9 mouse cellular contexts compared by ENCODE assay signal in the genomic region with DNA sequence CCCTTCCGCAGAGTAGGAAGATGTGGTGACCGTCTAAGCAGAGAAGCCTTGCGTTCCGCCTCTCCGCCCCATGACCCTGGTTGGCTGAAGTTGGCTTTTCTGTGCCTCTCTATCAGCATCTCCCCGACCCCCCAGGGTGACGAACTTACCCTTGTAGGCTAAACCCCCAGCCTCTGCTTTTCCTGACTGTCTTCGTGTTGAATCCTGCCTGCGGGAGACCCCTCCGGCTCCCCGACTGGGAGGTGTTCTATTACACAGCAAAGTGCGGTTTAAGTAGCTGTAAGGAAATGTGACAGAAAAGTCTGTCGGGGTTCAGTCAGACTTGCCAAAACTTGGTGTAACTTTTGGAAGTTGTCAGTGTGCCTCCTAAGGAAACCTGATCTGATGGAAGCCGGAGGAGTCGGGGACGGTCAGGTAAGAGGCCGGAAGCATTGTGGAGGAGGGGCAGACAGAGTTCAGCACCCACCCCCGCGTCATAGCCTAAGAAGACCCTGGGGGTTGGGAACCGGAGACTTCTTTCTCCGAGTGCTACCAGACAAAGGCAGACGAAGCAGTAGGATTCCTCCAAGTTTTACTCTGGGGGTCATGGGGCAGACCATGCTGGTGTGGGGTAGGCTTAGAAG. TPM values are rescaled to one million over a fixed set of nuclear protein-coding genes. Genes with fewer than 3 reads are reported as not detected.
DNase-seq lines count a peak whose midpoint lies in the region; ATAC-seq lines count a peak whose summit lies in the region.
"Had no signal": no experiment of that assay in that cellular context is flagged by ENCODE, and none has a peak within 500 bp of the region (broad histone marks: within the 10 kb centered on the region; RNA-seq: fewer than 3 reads in every experiment).

No protein-coding gene starts in this region.

- peaks cover 9% of the 10 kb centered on the region for H3K4me1 ChIP-seq in kidney, embryonic 14.5 days (ENCODE audit: control insufficient read depth, insufficient read depth, low read length)
- no peaks in the 10 kb centered on the region for H3K4me1 ChIP-seq in hindbrain, embryonic 16.5 days (ENCODE audit: control insufficient read depth, insufficient read depth, low read depth, low read length)

- no peak for DNase-seq in kidney, postnatal 36 days
- DNase-seq in embryo, embryonic 10.5 days (ENCODE audit: low spot score), result peak; percentile 44
- peak; percentile 31 for DNase-seq in neural tube, embryonic 10.5 days (ENCODE audit: extremely low spot score, low spot score)
- no peak for DNase-seq in frontal cortex, postnatal 14 days (ENCODE audit: low spot score in 2 of 2)
- no peak for DNase-seq in left cerebral cortex, postnatal 36 days (ENCODE audit: low spot score in 2 of 2)
- no peak for DNase-seq in urinary bladder, postnatal 25 days (ENCODE audit: low spot score)

- H3K9me3 ChIP-seq in kidney, embryonic 14.5 days (ENCODE audit: control insufficient read depth, low read length), result no peaks in the 10 kb centered on the region
- no peaks in the 10 kb centered on the region for H3K9me3 ChIP-seq in hindbrain, embryonic 16.5 days (ENCODE audit: control insufficient read depth, low read length)

- H3K27ac ChIP-seq in kidney, embryonic 14.5 days (ENCODE audit: low read depth, low read length), result peak overlapping the region; percentile 26; the same call in 1 of the 2 replicates
- no peak overlapping the region for H3K27ac ChIP-seq in hindbrain, embryonic 16.5 days (ENCODE audit: low read depth, low read length)

- 5% methylated on average over 22 of the region's 22 CpGs for WGBS in kidney, embryonic 14.5 days
- 21% methylated on average over 22 of the region's 22 CpGs for WGBS in hindbrain, embryonic 16.5 days

- intact Hi-C loops in left cerebral cortex, postnatal 36 days (cut with DNase I), result no loop called here

- peak overlapping the region; percentile 24; the same call in 1 of the 2 replicates for H3K9ac ChIP-seq in kidney, embryonic 14.5 days (ENCODE audit: low read depth, low read length)
- no peak overlapping the region for H3K9ac ChIP-seq in hindbrain, embryonic 16.5 days (ENCODE audit: low read depth, low read length)

- H3K27me3 ChIP-seq in kidney, embryonic 14.5 days (ENCODE audit: control insufficient read depth, insufficient read depth, low read length), result no peaks in the 10 kb centered on the region
- H3K27me3 ChIP-seq in hindbrain, embryonic 16.5 days (replicated peaks; ENCODE audit: control insufficient read depth, insufficient read depth, low read length), result peaks cover 2% of the 10 kb centered on the region; the same call in 1 of the 2 replicates

- H3K4me3 ChIP-seq in kidney, embryonic 14.5 days (ENCODE audit: low read length), result peak overlapping the region; percentile 4; the same call in 1 of the 2 replicates
- H3K4me3 ChIP-seq in hindbrain, embryonic 16.5 days (ENCODE audit: low read length), result 0 out of 2 replicates have a peak overlapping the region, but pooled peaks have one; percentile 7

- H3K36me3 ChIP-seq in kidney, embryonic 14.5 days (ENCODE audit: control insufficient read depth, insufficient read depth, low read length), result no peaks in the 10 kb centered on the region
- no peaks in the 10 kb centered on the region for H3K36me3 ChIP-seq in hindbrain, embryonic 16.5 days (ENCODE audit: control insufficient read depth, insufficient read depth, low read length)

- H3K4me2 ChIP-seq in kidney, embryonic 14.5 days (replicated peaks; ENCODE audit: low read depth, low read length), result peak overlapping the region; percentile 37
- H3K4me2 ChIP-seq in hindbrain, embryonic 16.5 days (ENCODE audit: low read length), result peak overlapping the region; percentile 35

- peak; percentile 63; the same call in 1 of the 2 replicates for ATAC-seq in kidney, embryonic 14.5 days (ENCODE audit: low FRiP score, low TSS enrichment)
- ATAC-seq in hindbrain, embryonic 16.5 days, result no peak

RNA-seq across cellular contexts. Expression of gene Lbx1, which starts 27.1 kb away (rescaled TPM):
- 0.11 TPM in 1 of 2 replicates, not detected in the other for polyA plus RNA-seq in kidney, embryonic 14.5 days (2014; fragmentation: Nextera tagmentation; extraction: Ambion mirVana)
- polyA plus RNA-seq in hindbrain, embryonic 16.5 days (2015; fragmentation: Nextera tagmentation; extraction: Ambion mirVana), result 6.9 and 7.3 TPM in 2 replicates
- total RNA-seq in left cerebral cortex, postnatal 36 days (2021), result not detected

RNA-seq across cellular contexts. Expression of gene Tlx1, which starts 58.1 kb away (rescaled TPM):
- polyA plus RNA-seq in kidney, embryonic 14.5 days (2014; fragmentation: Nextera tagmentation; extraction: Ambion mirVana), result 0.26 TPM in 1 of 2 replicates, not detected in the other
- 1.2 and 1.3 TPM in 2 replicates for polyA plus RNA-seq in hindbrain, embryonic 16.5 days (2015; fragmentation: Nextera tagmentation; extraction: Ambion mirVana)
- total RNA-seq in left cerebral cortex, postnatal 36 days (2021), result not detected
- polyA plus RNA-seq: neural tube, embryonic 14.5 days had no signal

Comparison
In these comparisons a context has a peak if more than half of its experiments do, and no peak if none do; other contexts are left out.
1. DNase-seq: peak in embryo, embryonic 10.5 days (single experiment) and neural tube, embryonic 10.5 days (single experiment); none in kidney, postnatal 36 days (0 of 2), frontal cortex, postnatal 14 days (0 of 2), left cerebral cortex, postnatal 36 days (0 of 2) and urinary bladder, postnatal 25 days (single experiment).